Mouse (Mus musculus) hindbrain, embryonic 13.5 days (tissue): ENCODE data around the gene Rab3c. TPM values are rescaled to one million over a fixed set of nuclear protein-coding genes. Genes with fewer than 3 reads are reported as not detected.

Source experiments
- ATAC-seq: fragments of 200-750 bp; cut with Nextera tagmentation; 2 replicates; pipeline ENCODE4 v1.8.0; 2017; ENCODE audit warnings: moderate TSS enrichment; ENCODE audit not compliant: low FRiP score
- H3K27ac ChIP-seq: fragments of 300-500 bp; sonication (generic); 2 replicates; pipeline ENCODE4 v1.5.1; 2015; ENCODE audit warnings: inconsistent platforms, mild to moderate bottlenecking, moderate library complexity
- H3K27me3 ChIP-seq: fragments of 300-500 bp; sonication (generic); 2 replicates; pipeline ENCODE4 v1.6.1; 2015; ENCODE audit warnings: mild to moderate bottlenecking, inconsistent platforms
- H3K36me3 ChIP-seq: fragments of 300-500 bp; sonication (generic); 2 replicates; pipeline ENCODE4 v1.6.1; 2015; ENCODE audit warnings: mild to moderate bottlenecking, inconsistent platforms
- H3K4me1 ChIP-seq: fragments of 300-500 bp; sonication (generic); replicated peaks from 2 replicates; pipeline ENCODE4 v1.6.1; 2015; ENCODE audit warnings: inconsistent platforms
- H3K4me2 ChIP-seq: fragments of 300-500 bp; sonication (generic); 2 replicates; pipeline ENCODE4 v1.6.1; 2015; ENCODE audit warnings: inconsistent platforms, mild to moderate bottlenecking, moderate library complexity
- H3K4me3 ChIP-seq: fragments of 300-500 bp; sonication (generic); 2 replicates; pipeline ENCODE4 v1.5.1; 2015; ENCODE audit warnings: mild to moderate bottlenecking, inconsistent platforms
- H3K9ac ChIP-seq: fragments of 300-500 bp; sonication (generic); 2 replicates; pipeline ENCODE4 v1.6.1; 2015; ENCODE audit warnings: mild to moderate bottlenecking, inconsistent platforms
- H3K9me3 ChIP-seq: fragments of 300-500 bp; sonication (generic); 2 replicates; pipeline ENCODE4 v1.6.1; 2016; ENCODE audit warnings: inconsistent platforms
- WGBS: fragments of 180-500 bp; shearing (Covaris S2); methylation state at CpG from one replicate; pipeline ENCODE4 v1.1.7; 2015; 5-methylcytosine and 5-hydroxymethylcytosine counted together
- polyA plus RNA-seq: library from polyadenylated mRNA; unstranded; fragments of >200 nt; fragmentation: Nextera tagmentation; extraction: Ambion mirVana; gene quantifications from 2 replicates; pipeline ENCODE4 v1.2.1, GENCODE M21; 2015

Rab3c gene
- polyA plus RNA-seq, 1 experiment from 2014 or later, result 208 TPM

DNA sequence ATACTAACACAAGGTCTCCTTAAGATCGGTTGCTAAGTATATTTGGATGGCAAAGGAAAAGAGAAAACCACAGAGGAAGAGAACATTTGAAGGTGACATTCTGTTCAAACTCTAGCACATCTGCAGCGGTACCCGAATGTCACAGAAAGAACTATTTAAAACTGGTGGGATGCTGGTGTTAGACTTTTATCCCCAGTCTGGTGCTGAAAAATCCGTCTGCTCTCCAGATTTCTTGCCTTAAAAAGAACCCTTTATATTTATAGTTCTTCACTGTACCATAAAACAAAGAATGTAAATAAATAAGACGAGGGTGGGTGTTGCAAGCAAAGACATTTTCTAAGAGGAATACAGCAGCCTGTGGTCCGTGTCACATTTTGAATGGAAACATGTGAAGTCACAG lies 105.1 kb downstream of the Rab3c start:
- peaks cover 7% of the 10 kb centered on the region; the same call in 1 of the 2 replicates for H3K36me3 ChIP-seq
- ATAC-seq, result no peak
- no peaks in the 10 kb centered on the region for H3K9me3 ChIP-seq
- no peak overlapping the region for H3K27ac ChIP-seq
- H3K4me3 ChIP-seq, result no peak overlapping the region
- H3K4me2 ChIP-seq, result no peak overlapping the region
- no peaks in the 10 kb centered on the region for H3K4me1 ChIP-seq
- no peak overlapping the region for H3K9ac ChIP-seq
- WGBS, result 86% methylated on average over 6 of the region's 6 CpGs
- no peaks in the 10 kb centered on the region for H3K27me3 ChIP-seq

DNA sequence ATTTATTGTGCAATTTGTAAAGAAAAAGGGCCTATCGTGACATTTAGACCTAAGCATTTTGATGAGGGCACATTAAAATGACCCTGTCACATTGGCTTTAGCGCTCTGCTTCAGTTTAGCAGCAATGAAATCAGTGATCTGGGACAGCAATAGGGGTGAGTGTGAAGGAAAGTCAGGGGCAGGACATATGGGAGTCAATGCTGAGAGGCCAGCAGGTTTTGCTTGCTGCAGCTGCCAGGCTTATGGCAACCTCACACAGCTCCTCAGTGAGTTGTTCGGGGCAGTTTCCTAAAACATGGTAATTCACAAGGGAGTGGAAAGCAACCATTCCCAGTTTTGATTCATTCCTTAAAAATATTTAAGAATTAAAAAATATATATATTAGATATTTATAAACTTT lies 111.1 kb downstream of the Rab3c start:
- no peak for ATAC-seq
- Histone ChIP-seq H3K9ac (no peak overlapping the region), H3K9me3 (no peaks in the 10 kb centered on the region), H3K27me3 (no peaks in the 10 kb centered on the region), H3K36me3 (no peaks in the 10 kb centered on the region), H3K4me2 (no peak overlapping the region), H3K4me1 (peaks cover 45% of the 10 kb centered on the region), H3K4me3 (no peak overlapping the region), H3K27ac (peak overlapping the region; percentile 73)
- 48% methylated on average over 3 of the region's 3 CpGs for WGBS

DNA sequence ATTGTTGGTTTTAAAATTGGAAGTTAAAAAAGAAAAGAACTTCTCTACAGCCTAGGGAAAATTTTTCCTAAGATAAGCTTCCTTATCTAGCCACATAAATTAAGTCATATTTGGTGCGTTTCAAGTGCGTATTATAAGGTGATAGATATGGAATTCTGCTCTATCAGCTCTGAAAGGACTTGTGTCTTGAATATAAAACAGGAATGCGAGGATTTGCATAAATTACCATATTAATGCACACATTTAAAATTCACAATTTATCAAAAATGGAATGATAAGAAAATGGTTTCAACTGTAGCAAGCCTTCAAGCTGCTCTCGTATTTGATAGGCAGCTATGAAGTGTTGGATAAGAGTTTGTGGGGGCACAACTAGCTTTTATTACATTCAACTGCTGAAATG lies 111.6 kb downstream of the Rab3c start:
- no peak overlapping the region for H3K9ac ChIP-seq
- WGBS, result 48% methylated on average over 4 of the region's 4 CpGs
- no peak for ATAC-seq
- no peaks in the 10 kb centered on the region for H3K9me3 ChIP-seq
- no peaks in the 10 kb centered on the region for H3K27me3 ChIP-seq
- H3K36me3 ChIP-seq, result no peaks in the 10 kb centered on the region
- no peak overlapping the region for H3K4me2 ChIP-seq
- H3K27ac ChIP-seq, result peak overlapping the region; percentile 85
- H3K4me1 ChIP-seq, result peaks cover 45% of the 10 kb centered on the region
- H3K4me3 ChIP-seq, result no peak overlapping the region

DNA sequence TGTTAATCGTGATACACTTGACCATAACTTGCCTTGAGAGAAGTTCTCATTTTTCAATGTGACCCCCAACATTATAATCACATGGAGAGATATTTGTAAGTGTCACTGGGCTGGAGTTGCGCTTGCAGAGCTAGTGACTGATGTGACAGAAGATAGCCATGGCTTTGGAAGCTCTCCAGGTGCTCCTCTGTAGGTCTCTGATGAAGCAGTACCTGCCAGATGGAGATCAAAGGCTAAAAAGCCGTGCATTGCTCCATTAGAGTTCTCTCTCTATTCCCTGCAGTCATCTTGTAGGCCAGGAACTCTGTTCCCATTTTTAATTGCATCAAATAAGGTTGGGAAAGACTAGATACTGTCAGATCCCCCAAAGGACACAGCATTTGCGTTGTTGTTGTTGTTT lies 112.2 kb downstream of the Rab3c start:
- no peak for ATAC-seq
- Histone ChIP-seq H3K4me1 (peaks cover 45% of the 10 kb centered on the region), H3K9ac (no peak overlapping the region), H3K27me3 (no peaks in the 10 kb centered on the region), H3K36me3 (no peaks in the 10 kb centered on the region), H3K4me3 (no peak overlapping the region), H3K9me3 (no peaks in the 10 kb centered on the region), H3K4me2 (no peak overlapping the region), H3K27ac (peak overlapping the region; percentile 85)
- 71% methylated on average over 4 of the region's 4 CpGs for WGBS

DNA sequence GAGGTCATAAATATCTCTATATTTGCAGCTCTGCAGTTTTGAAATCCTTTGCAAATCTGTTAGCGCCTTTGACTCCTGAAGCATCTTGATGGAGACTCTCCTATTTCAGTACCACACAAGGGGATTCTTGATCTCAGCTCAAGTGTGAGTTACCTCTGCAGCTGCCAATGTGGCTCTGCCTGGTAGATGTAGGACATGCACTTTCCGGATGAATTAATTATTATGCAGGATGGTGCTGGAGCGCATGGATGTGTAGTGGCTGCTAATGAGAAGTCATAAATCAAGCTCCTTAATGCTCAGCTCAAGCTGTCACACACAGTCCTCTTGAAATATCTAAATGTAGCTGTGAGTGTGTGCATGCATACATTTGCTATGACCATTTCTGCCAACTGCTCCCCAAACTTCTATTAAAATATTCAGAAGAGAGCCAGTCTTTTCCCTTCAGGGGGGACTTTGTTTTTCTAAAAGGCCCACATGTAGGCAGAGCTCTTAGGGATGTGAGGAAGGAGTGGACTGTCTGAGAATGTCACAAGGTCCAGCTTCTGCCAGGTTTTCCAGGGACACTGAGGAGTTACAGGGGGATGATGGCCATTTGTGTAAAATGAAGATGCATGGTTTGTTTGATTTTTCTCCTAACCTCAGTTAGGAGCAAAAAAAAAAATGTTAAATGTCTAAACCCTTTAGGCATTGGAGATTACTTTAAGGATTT lies 114.0 kb downstream of the Rab3c start:
- Histone ChIP-seq H3K36me3 (no peaks in the 10 kb centered on the region), H3K4me1 (peaks cover 45% of the 10 kb centered on the region), H3K9ac (no peak overlapping the region), H3K4me2 (no peak overlapping the region), H3K27ac (peak overlapping the region; percentile 85), H3K9me3 (no peaks in the 10 kb centered on the region), H3K27me3 (no peaks in the 10 kb centered on the region), H3K4me3 (no peak overlapping the region)
- peak; percentile 94 for ATAC-seq
- 42% methylated on average over 3 of the region's 3 CpGs for WGBS

DNA sequence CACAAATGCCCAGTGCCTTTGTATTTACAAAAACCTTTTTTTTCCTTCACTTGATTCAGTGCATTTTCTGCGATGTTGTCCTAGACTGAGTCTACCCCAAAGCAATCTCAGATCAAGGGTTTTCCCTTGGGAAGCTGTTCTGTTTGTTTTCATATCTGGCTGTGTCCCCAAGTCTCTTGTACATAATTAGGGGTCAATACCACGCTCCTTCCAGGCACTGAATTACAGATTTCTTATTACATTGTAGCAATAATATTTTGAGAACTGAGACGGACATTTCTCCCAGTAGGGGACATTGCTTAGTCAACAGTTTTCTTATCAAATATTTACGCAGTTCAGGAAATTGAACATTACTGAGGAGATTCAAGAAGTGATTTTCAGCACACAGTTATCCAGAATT lies 120.8 kb downstream of the Rab3c start:
- no peak overlapping the region for H3K9ac ChIP-seq
- peaks cover 43% of the 10 kb centered on the region for H3K4me1 ChIP-seq
- H3K36me3 ChIP-seq, result no peaks in the 10 kb centered on the region
- no peaks in the 10 kb centered on the region for H3K9me3 ChIP-seq
- H3K4me3 ChIP-seq, result no peak overlapping the region
- ATAC-seq, result no peak
- H3K27ac ChIP-seq, result peak overlapping the region; percentile 58
- no peak overlapping the region for H3K4me2 ChIP-seq
- 31% methylated on average over 4 of the region's 4 CpGs for WGBS
- H3K27me3 ChIP-seq, result no peaks in the 10 kb centered on the region

DNA sequence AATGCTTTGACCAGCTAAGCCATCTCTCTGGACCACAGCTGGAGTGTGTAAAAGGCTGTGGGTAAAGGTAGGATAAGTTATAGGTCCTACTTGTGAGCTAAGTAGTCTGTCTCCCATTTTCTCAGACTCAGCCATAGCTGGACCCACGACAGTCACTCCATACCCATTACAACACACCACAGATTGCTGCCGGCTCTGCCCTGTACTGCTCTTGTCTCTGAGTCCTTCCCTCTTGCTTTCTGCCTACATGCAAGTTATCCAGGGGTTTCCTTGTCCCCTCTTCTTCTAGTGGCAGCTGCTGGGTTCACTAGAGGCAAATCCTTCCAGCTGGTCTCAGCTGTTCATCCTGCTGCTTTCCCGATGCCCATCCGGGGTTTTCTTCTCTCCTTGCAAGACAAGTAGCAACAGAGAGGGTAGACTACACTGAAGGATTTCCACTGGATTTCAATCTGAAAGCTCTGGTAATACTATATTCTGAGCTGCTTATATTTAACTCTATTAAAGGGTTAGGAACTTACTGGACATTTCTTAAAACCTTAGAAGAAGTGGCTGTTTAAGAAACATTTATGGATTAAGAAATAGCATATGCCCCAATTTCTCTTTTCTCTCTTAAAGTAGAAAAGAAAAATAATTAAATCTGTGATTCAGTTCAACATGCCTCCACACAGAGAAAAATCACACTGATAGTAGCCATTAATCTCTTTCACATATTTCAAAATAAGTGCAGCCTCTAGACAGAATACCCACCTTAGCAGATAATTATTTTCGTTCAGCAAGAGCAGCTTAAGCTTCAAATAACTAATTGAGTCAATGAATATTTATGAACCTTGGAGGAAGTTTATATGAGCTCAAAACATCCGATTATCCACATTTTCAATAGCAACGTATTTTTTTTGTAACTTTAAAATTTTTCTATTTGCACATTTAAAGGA lies 121.9 kb downstream of the Rab3c start:
- Histone ChIP-seq H3K4me2 (no peak overlapping the region), H3K36me3 (no peaks in the 10 kb centered on the region), H3K27ac (peak overlapping the region; percentile 87), H3K4me3 (no peak overlapping the region), H3K9ac (no peak overlapping the region), H3K4me1 (peaks cover 48% of the 10 kb centered on the region), H3K9me3 (no peaks in the 10 kb centered on the region), H3K27me3 (no peaks in the 10 kb centered on the region)
- WGBS, result 43% methylated on average over 7 of the region's 7 CpGs
- ATAC-seq, result 0 out of 2 replicates have a peak, but pooled peaks have one; percentile 36

DNA sequence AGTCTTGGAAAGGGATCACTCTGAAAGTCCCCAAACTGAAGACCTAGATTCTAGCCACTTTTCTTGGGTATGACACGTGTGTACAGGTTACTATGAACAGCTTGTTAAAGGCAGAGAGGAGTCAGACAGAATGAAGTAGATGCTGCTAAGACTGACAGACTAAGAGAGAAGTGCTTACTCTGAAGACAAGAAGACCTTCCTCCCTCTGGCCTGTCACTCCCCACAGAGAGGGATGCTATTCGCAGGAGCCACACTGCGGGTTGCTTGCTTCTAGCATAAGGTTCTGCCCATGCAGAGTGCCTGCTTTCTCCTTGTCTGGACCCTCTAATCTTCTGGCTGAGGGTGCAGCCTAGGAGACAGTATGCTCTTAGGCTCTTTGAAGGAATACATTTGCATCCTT lies 135.3 kb downstream of the Rab3c start:
- Histone ChIP-seq H3K4me3 (no peak overlapping the region), H3K9ac (peak overlapping the region; percentile 1; the same call in 1 of the 2 replicates), H3K27ac (peak overlapping the region; percentile 73), H3K27me3 (no peaks in the 10 kb centered on the region), H3K4me1 (peaks cover 19% of the 10 kb centered on the region), H3K4me2 (no peak overlapping the region), H3K36me3 (no peaks in the 10 kb centered on the region), H3K9me3 (no peaks in the 10 kb centered on the region)
- 43% methylated on average over 3 of the region's 3 CpGs for WGBS
- peak; percentile 32; the same call in 1 of the 2 replicates for ATAC-seq

DNA sequence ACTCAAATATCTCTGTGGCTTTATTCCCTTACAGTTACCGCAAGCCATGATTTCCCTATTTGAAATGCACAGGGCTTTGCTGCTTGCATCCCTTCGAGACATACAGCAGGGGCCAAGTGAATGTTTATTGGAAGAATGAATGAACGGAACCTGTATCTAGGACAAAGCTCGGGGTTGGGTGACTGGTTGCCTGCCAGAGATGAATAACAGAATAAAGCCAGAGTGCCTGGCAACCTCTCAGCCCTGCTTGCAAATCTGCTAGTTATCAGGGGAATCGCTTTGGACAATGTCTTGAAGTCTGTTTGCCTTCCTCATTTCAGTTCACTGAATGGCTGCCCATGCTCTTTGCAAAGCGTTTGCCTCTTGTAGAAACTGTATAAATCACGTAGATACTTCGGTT lies 135.8 kb downstream of the Rab3c start:
- WGBS, result 38% methylated on average over 8 of the region's 8 CpGs
- peak overlapping the region; percentile 73 for H3K27ac ChIP-seq
- peaks cover 22% of the 10 kb centered on the region for H3K4me1 ChIP-seq
- H3K9ac ChIP-seq, result no peak overlapping the region
- no peaks in the 10 kb centered on the region for H3K36me3 ChIP-seq
- H3K4me2 ChIP-seq, result no peak overlapping the region
- H3K9me3 ChIP-seq, result no peaks in the 10 kb centered on the region
- H3K27me3 ChIP-seq, result no peaks in the 10 kb centered on the region
- ATAC-seq, result peak; percentile 84
- H3K4me3 ChIP-seq, result no peak overlapping the region

DNA sequence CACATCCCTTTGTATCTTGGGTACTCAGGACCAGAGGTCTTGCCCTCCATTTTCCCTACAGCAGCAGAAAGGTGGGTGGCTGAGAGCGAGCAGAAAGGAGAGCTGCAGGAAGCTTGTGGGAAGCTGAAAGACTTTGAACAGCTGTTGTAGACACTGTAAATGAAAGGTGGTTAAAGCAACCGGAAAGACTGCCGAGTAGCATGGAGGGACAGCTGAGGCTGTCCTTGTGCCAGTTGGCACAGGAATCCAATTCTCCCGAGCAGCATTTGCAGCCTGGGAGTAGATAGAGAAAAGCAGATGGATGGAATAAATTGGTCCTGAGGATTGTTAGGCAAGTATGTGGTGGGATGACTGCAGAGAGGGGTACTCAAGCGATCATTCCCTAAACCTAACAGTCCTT lies 141.5 kb downstream of the Rab3c start:
- H3K27ac ChIP-seq, result peak overlapping the region; percentile 14
- H3K4me1 ChIP-seq, result peaks cover 24% of the 10 kb centered on the region
- no peaks in the 10 kb centered on the region for H3K9me3 ChIP-seq
- no peak overlapping the region for H3K9ac ChIP-seq
- no peak overlapping the region for H3K4me3 ChIP-seq
- H3K4me2 ChIP-seq, result no peak overlapping the region
- no peaks in the 10 kb centered on the region for H3K36me3 ChIP-seq
- 53% methylated on average over 5 of the region's 5 CpGs for WGBS
- H3K27me3 ChIP-seq, result no peaks in the 10 kb centered on the region
- ATAC-seq, result peak; percentile 72; the same call in 1 of the 2 replicates

DNA sequence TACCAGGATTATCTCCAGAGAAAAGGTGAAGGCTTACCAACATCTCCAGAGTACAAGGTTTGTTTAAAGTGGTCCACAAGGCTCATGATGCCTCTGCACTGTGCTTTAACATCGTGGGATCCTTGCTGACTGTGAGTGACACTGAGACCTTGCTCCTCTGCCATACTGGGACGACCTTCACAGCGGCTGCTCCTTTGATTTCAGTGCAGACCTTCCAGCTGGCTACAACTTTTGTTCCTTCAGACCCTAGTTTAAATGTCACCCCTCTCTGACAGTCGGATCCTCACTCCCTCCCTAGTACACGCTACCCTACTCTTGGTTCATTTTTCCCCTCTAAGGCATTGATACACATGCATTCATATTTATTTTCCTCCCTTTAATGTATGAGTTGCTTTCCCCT lies 142.2 kb downstream of the Rab3c start:
- Histone ChIP-seq H3K9ac (no peak overlapping the region), H3K4me3 (no peak overlapping the region), H3K27me3 (no peaks in the 10 kb centered on the region), H3K4me2 (no peak overlapping the region), H3K27ac (peak overlapping the region; percentile 14), H3K9me3 (no peaks in the 10 kb centered on the region), H3K36me3 (no peaks in the 10 kb centered on the region), H3K4me1 (peaks cover 22% of the 10 kb centered on the region)
- WGBS, result 76% methylated on average over 5 of the region's 5 CpGs
- ATAC-seq, result no peak

DNA sequence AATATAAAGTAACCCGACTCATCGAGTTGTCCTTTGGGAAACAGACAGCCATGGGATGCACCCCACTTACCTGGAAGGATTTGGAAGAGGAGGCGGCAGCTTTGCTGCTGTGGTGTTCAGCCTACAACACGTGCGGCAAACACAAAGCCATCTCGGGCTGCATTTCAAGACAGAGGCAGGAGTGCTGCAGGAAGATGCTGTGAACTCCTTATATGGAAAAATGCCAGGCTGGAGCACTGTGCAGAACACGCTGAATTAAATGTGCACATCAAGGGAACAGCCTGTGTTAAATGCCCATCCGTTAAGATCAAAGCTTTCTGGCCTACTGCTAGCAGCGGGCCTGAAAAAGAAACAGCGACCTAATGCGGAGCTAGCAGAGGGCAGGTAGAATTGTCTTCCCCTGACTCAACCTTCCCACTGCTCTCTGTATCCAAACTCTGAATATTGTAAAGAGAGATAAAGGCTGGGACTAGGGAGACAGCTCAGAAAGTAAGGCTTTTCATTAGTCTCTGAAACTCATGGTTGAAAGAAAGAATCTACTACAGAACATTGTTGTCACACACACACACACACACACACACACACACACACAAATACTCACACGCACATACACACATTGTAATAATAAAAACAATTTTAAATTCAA lies 153.1 kb downstream of the Rab3c start:
- Histone ChIP-seq H3K27ac (peak overlapping the region; percentile 83), H3K4me3 (no peak overlapping the region), H3K9me3 (no peaks in the 10 kb centered on the region), H3K9ac (peak overlapping the region; percentile 26), H3K27me3 (no peaks in the 10 kb centered on the region), H3K4me1 (peaks cover 20% of the 10 kb centered on the region), H3K4me2 (peak overlapping the region; percentile 20; the same call in 1 of the 2 replicates), H3K36me3 (no peaks in the 10 kb centered on the region)
- ATAC-seq, result peak; percentile 73
- WGBS, result 55% methylated on average over 12 of the region's 12 CpGs
